Mouse (Mus musculus) midbrain, embryonic 16.5 days (tissue): ENCODE measurements around the gene Fzr1. TPM values are rescaled to one million over a fixed set of nuclear protein-coding genes. Genes with fewer than 3 reads are reported as not detected.

ENCODE experiments used
- ATAC-seq: fragments of 200-750 bp; cut with Nextera tagmentation; 2 replicates; pipeline ENCODE4 v1.8.0; 2017; ENCODE audit warnings: moderate TSS enrichment
- H3K27ac ChIP-seq: fragments of 300-500 bp; sonication (generic); 2 replicates; pipeline ENCODE4 v1.5.1; 2014; ENCODE audit warnings: mild to moderate bottlenecking, low read length, mixed read lengths
- H3K27me3 ChIP-seq: fragments of 300-500 bp; sonication (generic); 2 replicates; pipeline ENCODE4 v1.6.1; 2014; ENCODE audit warnings: low read depth, low read length, mixed read lengths; ENCODE audit not compliant: control insufficient read depth, insufficient read depth
- H3K36me3 ChIP-seq: fragments of 300-500 bp; sonication (generic); 2 replicates; pipeline ENCODE4 v1.6.1; 2014; ENCODE audit warnings: mild to moderate bottlenecking, low read length, moderate library complexity, mixed read lengths; ENCODE audit not compliant: control insufficient read depth, insufficient read depth
- H3K4me1 ChIP-seq: fragments of 300-500 bp; sonication (generic); 2 replicates; pipeline ENCODE4 v1.6.1; 2014; ENCODE audit warnings: mild to moderate bottlenecking, low read length, mixed read lengths; ENCODE audit not compliant: control insufficient read depth, insufficient read depth
- H3K4me2 ChIP-seq: fragments of 300-500 bp; sonication (generic); 2 replicates; pipeline ENCODE4 v1.6.1; 2014; ENCODE audit warnings: mild to moderate bottlenecking, low read length, mixed read lengths
- H3K4me3 ChIP-seq: fragments of 300-500 bp; sonication (generic); 2 replicates; pipeline ENCODE4 v1.5.1; 2014; ENCODE audit warnings: low read depth, mild to moderate bottlenecking, low read length, moderate library complexity, mixed read lengths
- H3K9ac ChIP-seq: fragments of 300-500 bp; sonication (generic); 2 replicates; pipeline ENCODE4 v1.6.1; 2014; ENCODE audit warnings: low read depth, low read length, mixed read lengths
- H3K9me3 ChIP-seq: fragments of 300-500 bp; sonication (generic); replicated peaks from 2 replicates; pipeline ENCODE4 v1.6.1; 2014; ENCODE audit warnings: mild to moderate bottlenecking, low read length, mixed read lengths; ENCODE audit not compliant: control insufficient read depth, poor library complexity, severe bottlenecking
- WGBS: fragments of 180-500 bp; shearing (Covaris S2); extraction: QIAGEN DNeasy Blood & Tissue Kit; methylation state at CpG from one replicate; pipeline ENCODE4 v1.1.7; 2014; 5-methylcytosine and 5-hydroxymethylcytosine counted together
- polyA plus RNA-seq: library from polyadenylated mRNA; unstranded; fragments of >200 nt; fragmentation: Nextera tagmentation; extraction: Ambion mirVana; gene quantifications from 2 replicates; pipeline ENCODE4 v1.2.1, GENCODE M21; 2015

Fzr1 gene
- polyA plus RNA-seq, 1 experiment from 2014 or later: 146 TPM

GRCm38 (mm10) chr10:81336558-81336957 lies 41.8 kb downstream of the Fzr1 start:
- Histone ChIP-seq H3K36me3 (no peaks in the 10 kb centered on the region), H3K27ac (no peak overlapping the region), H3K9me3 (no peaks in the 10 kb centered on the region), H3K4me3 (no peak overlapping the region), H3K4me1 (no peaks in the 10 kb centered on the region), H3K27me3 (peaks cover 25% of the 10 kb centered on the region), H3K4me2 (no peak overlapping the region), H3K9ac (no peak overlapping the region)
- ATAC-seq: no peak
- 96% methylated on average over 4 of the region's 4 CpGs for WGBS

DNA sequence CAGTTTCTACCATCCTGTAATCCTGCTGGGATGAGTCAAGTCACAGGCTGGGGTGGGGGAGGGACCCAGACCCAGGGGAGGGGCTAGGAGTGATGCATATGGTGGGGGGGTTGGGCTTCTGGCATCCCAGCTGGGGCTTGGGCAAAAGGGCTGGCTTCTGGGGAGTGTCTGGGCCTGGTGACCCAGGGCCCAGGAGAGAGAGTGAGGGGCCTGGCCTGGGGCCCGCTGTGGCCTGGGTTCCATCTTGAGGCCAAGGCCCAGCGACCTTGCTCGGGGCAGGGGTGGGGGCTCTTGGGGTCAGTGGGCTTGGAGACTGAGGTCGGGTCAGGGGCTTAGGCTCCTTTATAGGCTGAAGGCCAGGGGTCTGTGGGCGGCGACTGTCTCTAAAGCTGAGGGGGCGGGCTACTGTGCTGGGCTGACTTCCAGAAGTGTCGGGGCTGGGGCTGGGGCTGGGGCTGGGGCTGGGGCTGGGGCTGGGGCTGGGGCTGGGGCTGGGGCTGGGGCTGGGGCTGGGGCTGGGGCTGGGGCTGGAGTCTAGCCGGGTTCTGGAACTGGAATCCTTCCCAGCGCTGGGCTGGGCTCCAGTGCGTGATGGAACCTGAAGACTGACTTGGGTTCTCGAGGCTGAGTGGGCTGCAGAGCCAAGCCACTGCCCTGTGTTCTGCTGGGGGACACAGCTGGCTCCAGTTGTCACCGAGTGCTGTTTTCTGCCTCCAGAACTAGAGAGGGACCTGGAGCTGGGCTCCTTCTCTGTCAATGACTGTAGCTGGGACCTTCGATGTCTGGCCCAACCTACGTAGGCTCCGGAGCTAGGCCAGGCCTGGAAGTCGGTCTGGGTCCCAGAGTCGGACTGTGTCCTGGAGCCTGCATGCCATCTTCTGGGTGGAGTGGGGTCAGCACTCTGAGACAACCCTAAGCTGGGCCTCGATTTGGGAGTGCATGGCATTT lies 42.6 kb downstream of the Fzr1 start:
- no peak for ATAC-seq
- 39% methylated on average over 17 of the region's 19 CpGs for WGBS

DNA sequence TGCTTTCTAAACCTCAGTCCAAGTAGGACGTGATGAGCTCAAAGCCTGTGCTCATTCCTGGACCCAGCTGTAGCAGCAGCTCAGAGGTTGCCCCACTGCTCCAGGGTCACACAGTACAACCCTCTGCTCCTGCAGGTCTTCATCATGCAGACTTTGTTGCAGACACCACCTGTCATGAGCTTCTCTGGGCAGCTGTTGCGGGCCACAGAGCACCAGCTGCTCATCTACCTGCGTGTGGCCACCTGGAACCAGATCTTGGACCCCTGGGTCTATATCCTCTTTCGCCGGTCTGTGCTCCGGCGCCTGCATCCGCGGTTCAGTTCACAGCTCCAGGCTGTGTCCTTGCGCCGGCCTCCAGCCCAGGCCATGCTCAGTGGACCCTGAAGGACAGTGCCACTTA lies 44.0 kb downstream of the Fzr1 start:
- ATAC-seq: no peak
- no peaks in the 10 kb centered on the region for H3K4me1 ChIP-seq
- H3K9me3 ChIP-seq: no peaks in the 10 kb centered on the region
- no peak overlapping the region for H3K4me3 ChIP-seq
- H3K27me3 ChIP-seq: peaks cover 18% of the 10 kb centered on the region
- WGBS: 59% methylated on average over 11 of the region's 11 CpGs
- no peak overlapping the region for H3K4me2 ChIP-seq
- no peak overlapping the region for H3K9ac ChIP-seq
- H3K27ac ChIP-seq: no peak overlapping the region
- no peaks in the 10 kb centered on the region for H3K36me3 ChIP-seq

More for the DNA sequence above, 42.6 kb downstream of the Fzr1 start:
- Histone ChIP-seq H3K4me2 (no peak overlapping the region), H3K27ac (no peak overlapping the region), H3K27me3 (peaks cover 18% of the 10 kb centered on the region), H3K9ac (peak overlapping the region; percentile 25; the same call in 1 of the 2 replicates), H3K4me1 (no peaks in the 10 kb centered on the region), H3K4me3 (no peak overlapping the region), H3K9me3 (no peaks in the 10 kb centered on the region), H3K36me3 (no peaks in the 10 kb centered on the region)

DNA sequence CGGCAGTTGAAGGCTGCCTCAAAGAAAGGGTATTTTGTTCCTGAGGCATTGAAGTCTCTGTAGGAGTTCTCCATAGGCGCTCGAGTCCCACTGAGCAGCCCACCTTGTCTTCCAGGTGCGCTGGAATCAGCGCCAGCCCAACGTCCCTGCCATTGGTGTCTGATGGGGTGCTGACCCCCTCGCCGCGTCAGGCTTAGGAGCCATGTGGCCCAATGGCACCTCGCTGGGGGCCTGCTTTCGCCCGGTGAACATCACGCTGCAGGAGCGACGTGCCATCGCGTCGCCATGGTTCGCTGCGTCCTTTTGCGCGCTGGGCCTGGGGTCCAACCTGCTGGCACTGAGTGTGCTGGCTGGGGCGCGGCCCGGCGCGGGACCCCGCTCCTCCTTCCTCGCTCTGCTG lies 46.0 kb downstream of the Fzr1 start:
- H3K36me3 ChIP-seq: no peaks in the 10 kb centered on the region
- no peak overlapping the region for H3K4me3 ChIP-seq
- peaks cover 18% of the 10 kb centered on the region for H3K27me3 ChIP-seq
- 12% methylated on average over 27 of the region's 29 CpGs for WGBS
- no peak overlapping the region for H3K27ac ChIP-seq
- ATAC-seq: no peak
- no peaks in the 10 kb centered on the region for H3K4me1 ChIP-seq
- no peaks in the 10 kb centered on the region for H3K9me3 ChIP-seq
- H3K9ac ChIP-seq: no peak overlapping the region
- H3K4me2 ChIP-seq: no peak overlapping the region

GRCm38 (mm10) chr10:81330007-81330406 lies 48.3 kb downstream of the Fzr1 start:
- no peak overlapping the region for H3K4me2 ChIP-seq
- WGBS: 63% methylated on average over 4 of the region's 4 CpGs
- H3K36me3 ChIP-seq: peaks cover 16% of the 10 kb centered on the region
- ATAC-seq: no peak
- no peaks in the 10 kb centered on the region for H3K4me1 ChIP-seq
- no peak overlapping the region for H3K27ac ChIP-seq
- peaks cover 18% of the 10 kb centered on the region for H3K27me3 ChIP-seq
- H3K4me3 ChIP-seq: no peak overlapping the region
- no peaks in the 10 kb centered on the region for H3K9me3 ChIP-seq
- H3K9ac ChIP-seq: no peak overlapping the region

- H3K9me3 ChIP-seq: no peaks in the 10 kb centered on the region
- H3K9ac ChIP-seq: 0 out of 2 replicates have a peak overlapping the region, but pooled peaks have one; percentile 20
- H3K4me2 ChIP-seq: no peak overlapping the region
- H3K4me1 ChIP-seq: no peaks in the 10 kb centered on the region
- H3K27ac ChIP-seq: no peak overlapping the region
- H3K27me3 ChIP-seq: peaks cover 18% of the 10 kb centered on the region
- peaks cover 21% of the 10 kb centered on the region for H3K36me3 ChIP-seq
- no peak overlapping the region for H3K4me3 ChIP-seq
- no peak for ATAC-seq
- WGBS: 77% methylated on average over 10 of the region's 10 CpGs
These were observed 48.9 kb downstream of the Fzr1 start for GRCm38 (mm10) chr10:81329194-81329975.

- Histone ChIP-seq H3K4me3 (no peak within 1 kb of the TSS), H3K4me2 (no peak within 1 kb of the TSS), H3K27me3 (peaks cover 16% of the 10 kb centered on the region), H3K9me3 (no peaks in the 10 kb centered on the region), H3K36me3 (peaks cover 31% of the 10 kb centered on the region), H3K4me1 (no peaks in the 10 kb centered on the region), H3K9ac (0 out of 2 replicates have a peak within 1 kb of the TSS, but pooled peaks have one; percentile 20), H3K27ac (no peak within 1 kb of the TSS)
- ATAC-seq: no peak
- 21% methylated on average over 4 of the region's 10 CpGs for WGBS
These were observed 49.9 kb downstream of the Fzr1 start, which contains the start of gene Tbxa2r for GRCm38 (mm10) chr10:81328386-81328785. Gene Tbxa2r (plus strand): TSS chr10:81328731.

- H3K36me3 ChIP-seq: peaks cover 35% of the 10 kb centered on the region
These were observed 50.4 kb downstream of the Fzr1 start for GRCm38 (mm10) chr10:81327959-81328358.

More at GRCm38 (mm10) chr10:81327959-81328358, 50.4 kb downstream of the Fzr1 start:
- Histone ChIP-seq H3K9ac (no peak overlapping the region), H3K4me2 (no peak overlapping the region), H3K27ac (no peak overlapping the region), H3K4me3 (no peak overlapping the region), H3K27me3 (peaks cover 11% of the 10 kb centered on the region), H3K9me3 (no peaks in the 10 kb centered on the region), H3K4me1 (no peaks in the 10 kb centered on the region)
- no peak for ATAC-seq
- 77% methylated on average over 2 of the region's 2 CpGs for WGBS
